In the genomic region with DNA sequence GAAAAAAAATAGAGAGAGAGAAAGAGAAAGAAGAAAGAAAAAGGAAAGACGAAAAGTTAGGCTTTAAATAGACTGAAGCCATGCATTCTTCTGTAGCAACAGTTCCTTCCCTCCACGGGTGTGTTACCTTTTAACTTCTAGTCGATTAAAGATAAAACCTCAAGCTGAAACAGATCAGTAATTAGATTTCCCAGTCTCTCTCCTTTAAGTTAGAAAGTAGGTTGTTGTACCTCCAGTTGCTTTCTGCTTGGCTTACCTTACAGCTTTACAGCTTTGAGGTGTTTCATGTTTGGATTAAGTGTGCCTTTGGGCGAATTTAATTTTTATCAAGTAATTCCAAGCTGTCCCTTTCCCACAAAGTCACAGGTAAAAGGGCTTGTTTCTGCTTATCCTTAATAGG, we compare ENCODE assay signal across 34 mouse cellular contexts.
"Had no signal": no experiment of that assay in that cellular context is flagged by ENCODE, and none has a peak within 500 bp of the region (broad histone marks: within the 10 kb centered on the region; RNA-seq: fewer than 3 reads in every experiment).

No protein-coding gene starts in this region.

- H3K36me3 ChIP-seq: heart, embryonic 10.5 days; heart, embryonic 12.5 days; heart, embryonic 13.5 days; heart, embryonic 15.5 days; hindbrain, embryonic 10.5 days; hindbrain, embryonic 12.5 days; hindbrain, embryonic 15.5 days; intestine, embryonic 15.5 days had no signal

- H3K4me1 ChIP-seq: heart, embryonic 10.5 days; heart, embryonic 12.5 days; heart, embryonic 13.5 days; heart, embryonic 15.5 days; hindbrain, embryonic 10.5 days; hindbrain, embryonic 12.5 days; hindbrain, embryonic 15.5 days; intestine, embryonic 15.5 days had no signal

- DNase-seq: heart, adult 18-20 months; heart, adult 2 months; heart, postnatal 10 days; heart, postnatal 14 days; heart, postnatal 36 days; heart, postnatal 4 days; kidney, adult 11 months; kidney, adult 18-20 months; kidney, adult 2 months; kidney, adult 9 months; kidney, postnatal 10 days; kidney, postnatal 14 days; kidney, postnatal 25 days; kidney, postnatal 36 days; kidney, postnatal 4 days; layer of hippocampus, adult 9-11 months; layer of hippocampus, postnatal 36 days had no signal

- ATAC-seq: hindbrain, embryonic 16.5 days; hindbrain, postnatal 0 days; inflammation-experienced regulatory T-cells, adult 6 months; intestine, embryonic 15.5 days; intestine, embryonic 16.5 days; intestine, postnatal 0 days had no signal

- H3K9ac ChIP-seq: heart, embryonic 12.5 days; heart, embryonic 13.5 days; heart, embryonic 15.5 days; hindbrain, embryonic 12.5 days; hindbrain, embryonic 15.5 days; intestine, embryonic 15.5 days had no signal

- H3K4me2 ChIP-seq: heart, embryonic 11.5 days; heart, embryonic 12.5 days; heart, embryonic 13.5 days; heart, embryonic 15.5 days; hindbrain, embryonic 12.5 days; hindbrain, embryonic 15.5 days; intestine, embryonic 15.5 days had no signal

- H3K27me3 ChIP-seq: heart, embryonic 12.5 days; heart, embryonic 13.5 days; heart, embryonic 15.5 days; hindbrain, embryonic 12.5 days; hindbrain, embryonic 15.5 days; intestine, embryonic 15.5 days had no signal

- H3K4me3 ChIP-seq: heart, adult 2 months; heart, embryonic 10.5 days; heart, embryonic 12.5 days; heart, embryonic 13.5 days; heart, embryonic 15.5 days; hindbrain, embryonic 10.5 days; hindbrain, embryonic 12.5 days; hindbrain, embryonic 15.5 days; intestine, embryonic 15.5 days; layer of hippocampus, adult 2 months; left cerebral cortex, adult 2 months had no signal

- H3K27ac ChIP-seq: heart, adult 2 months; heart, embryonic 10.5 days; heart, embryonic 13.5 days; heart, embryonic 15.5 days; hindbrain, embryonic 10.5 days; hindbrain, embryonic 12.5 days; hindbrain, embryonic 15.5 days; hindbrain, postnatal 0 days; intestine, embryonic 15.5 days; kidney, postnatal 0 days; layer of hippocampus, adult 2 months; left cerebral cortex, adult 2 months had no signal

- H3K9me3 ChIP-seq: heart, embryonic 10.5 days; heart, embryonic 12.5 days; heart, embryonic 13.5 days; heart, embryonic 15.5 days; hindbrain, embryonic 10.5 days; hindbrain, embryonic 12.5 days; hindbrain, embryonic 15.5 days; intestine, embryonic 15.5 days had no signal
